Mouse (Mus musculus) ovary, postnatal 10 days (tissue): ENCODE measurements around the gene Mroh2a.

Source experiments
- DNase-seq: peaks from one replicate; pipeline ENCODE4 v3.0.0; 2022; ENCODE audit warnings: low spot score

Gene Mroh2a

DNA sequence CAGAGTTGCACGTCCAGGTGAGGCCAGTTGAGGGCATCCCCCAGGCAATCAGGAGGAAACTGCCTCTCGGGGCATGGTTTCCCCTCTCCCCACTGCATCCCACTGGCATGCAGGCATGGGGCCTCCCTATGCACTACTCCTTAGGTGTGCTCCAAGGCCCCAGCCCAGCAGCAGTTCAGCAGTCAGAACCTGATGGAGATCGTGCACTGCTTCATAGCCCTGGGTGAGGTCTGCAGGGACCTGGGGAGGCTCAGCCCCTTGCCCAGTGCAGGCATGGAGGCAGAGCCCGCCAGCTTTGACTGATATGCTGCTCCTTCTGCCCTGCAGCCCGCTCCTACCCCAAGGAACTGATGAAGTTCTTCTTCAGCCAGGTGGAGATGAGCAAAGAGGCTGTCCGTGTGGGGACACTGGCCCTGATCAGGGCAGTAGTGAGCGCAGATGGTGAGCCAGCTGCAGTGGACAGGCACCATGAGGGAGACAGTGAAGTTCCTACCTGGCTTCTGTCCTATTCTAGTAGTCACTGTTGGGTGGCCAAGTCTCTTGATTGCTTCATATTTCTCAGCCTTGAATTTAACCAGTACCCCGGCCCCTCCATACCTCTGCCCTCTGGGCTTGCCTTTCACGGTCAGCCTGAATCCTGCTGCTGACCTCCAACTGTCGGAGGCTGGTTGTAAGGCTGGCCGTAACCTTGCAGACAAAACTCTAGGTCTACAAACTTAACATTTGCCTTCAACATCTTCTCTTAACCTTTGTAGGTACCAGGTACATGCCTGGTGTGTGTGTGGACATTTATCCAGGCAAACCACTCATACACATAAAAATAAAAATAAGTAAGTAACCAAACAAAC is 8.5 kb downstream of the Mroh2a start:
- no peak for DNase-seq

DNA sequence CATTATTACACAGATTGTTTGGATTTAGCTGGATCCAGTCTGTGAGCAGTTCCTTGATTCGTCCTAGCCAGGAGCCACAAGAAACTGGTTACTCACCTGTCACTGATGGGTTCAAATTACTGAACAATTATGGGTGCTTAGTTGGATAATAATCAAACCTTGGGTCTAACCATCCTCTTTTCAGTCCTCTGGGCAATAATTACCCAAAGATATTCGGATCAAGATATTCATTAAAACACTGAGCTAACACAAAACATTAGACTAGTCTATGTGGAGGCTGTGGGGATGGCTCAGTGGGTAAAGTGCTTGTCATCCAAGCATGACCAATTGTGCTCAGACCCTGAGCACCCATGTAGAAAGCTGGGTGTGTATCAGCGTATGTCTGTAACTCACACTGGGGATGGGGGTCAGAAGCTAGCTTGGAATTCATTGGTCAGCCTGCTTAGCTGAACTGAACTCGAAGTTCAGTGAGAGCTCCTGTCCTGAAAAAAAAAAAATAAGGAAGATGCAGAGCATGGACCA is 9.2 kb downstream of the Mroh2a start:
- DNase-seq, result no peak

- no peak for DNase-seq
These were observed 10.5 kb downstream of the Mroh2a start for GRCm38 (mm10) chr1:88237311-88237710.

DNA sequence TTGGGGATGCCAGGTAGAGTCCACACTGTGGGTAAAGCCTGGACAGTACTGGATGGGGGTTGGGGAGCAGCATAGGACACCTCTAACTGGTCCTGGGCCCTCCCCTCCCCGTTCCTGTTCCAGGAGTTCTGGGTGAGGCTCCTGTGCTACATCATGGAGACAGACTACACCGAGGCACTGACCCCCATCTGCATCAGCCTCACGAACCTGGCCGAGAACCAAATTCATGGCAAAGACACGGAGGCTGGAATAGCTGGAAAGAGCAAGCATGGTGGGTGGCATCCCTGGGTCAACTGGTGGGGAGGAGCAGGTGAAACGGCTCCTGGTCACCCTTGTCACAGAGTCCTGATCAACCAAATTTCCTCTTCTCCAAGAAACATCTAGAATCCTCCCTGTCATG is 12.0 kb downstream of the Mroh2a start:
- DNase-seq, result no peak

DNA sequence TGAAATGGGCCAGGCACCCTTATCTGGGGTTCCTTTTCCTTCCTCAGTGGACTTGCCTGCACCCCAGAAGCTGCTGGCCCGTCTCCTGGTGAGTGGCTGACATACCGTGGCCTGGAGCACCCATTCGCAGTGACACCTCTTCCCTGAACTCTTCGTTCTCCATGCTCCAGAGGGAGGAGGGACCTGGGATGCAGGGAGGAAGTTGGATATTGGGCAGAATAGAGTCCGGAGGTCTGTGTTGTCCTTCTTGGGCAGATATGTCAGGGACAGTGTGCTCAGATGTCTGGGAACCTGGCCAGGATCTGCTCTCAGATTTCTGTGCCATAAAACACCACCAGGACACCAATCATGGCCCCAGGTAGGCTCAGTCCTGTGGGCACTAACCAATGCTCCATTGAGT is 13.3 kb downstream of the Mroh2a start:
- no peak for DNase-seq

GRCm38 (mm10) chr1:88240579-88240978 is 13.8 kb downstream of the Mroh2a start:
- DNase-seq, result no peak

DNA sequence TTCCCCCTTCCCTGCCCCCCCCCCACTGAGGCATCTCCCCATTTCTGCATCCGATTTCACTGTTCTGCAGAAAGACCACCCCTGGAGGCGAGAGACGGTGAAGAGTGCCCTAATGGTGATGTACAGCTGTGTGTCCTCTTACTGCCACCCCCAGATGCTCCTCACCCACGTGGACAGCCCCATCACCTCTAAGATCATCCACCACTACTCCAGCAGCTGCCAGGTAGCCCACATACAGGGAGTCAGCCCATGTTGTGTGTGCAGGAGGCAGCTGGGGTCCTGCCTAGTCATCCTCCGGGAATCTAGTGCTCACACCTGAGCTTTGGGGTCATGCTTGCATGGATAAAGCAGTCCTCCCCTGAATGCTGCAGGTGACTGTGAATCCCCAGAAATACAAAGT is 17.1 kb downstream of the Mroh2a start:
- no peak for DNase-seq

DNA sequence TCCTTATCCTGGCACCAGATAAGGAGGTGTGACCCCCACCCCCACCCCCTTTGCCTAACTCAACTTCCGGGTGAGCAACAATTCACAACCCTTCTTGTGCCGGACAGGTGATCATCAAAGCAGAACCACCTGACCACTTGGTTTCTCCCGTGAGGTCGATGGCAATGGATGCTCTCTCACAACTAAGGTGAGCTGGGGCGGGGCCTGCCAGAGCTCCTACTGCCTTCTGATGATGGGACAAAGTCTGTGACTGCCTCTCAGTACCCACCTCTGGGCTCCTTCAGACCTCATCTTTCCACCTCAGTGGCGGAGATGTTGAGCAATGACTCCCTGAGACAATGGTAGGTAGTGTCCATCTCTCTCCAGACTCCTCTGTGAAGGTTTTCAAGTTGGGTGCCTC is 19.1 kb downstream of the Mroh2a start:
- no peak for DNase-seq

GRCm38 (mm10) chr1:88246386-88246785 is 19.6 kb downstream of the Mroh2a start:
- DNase-seq, result no peak

DNA sequence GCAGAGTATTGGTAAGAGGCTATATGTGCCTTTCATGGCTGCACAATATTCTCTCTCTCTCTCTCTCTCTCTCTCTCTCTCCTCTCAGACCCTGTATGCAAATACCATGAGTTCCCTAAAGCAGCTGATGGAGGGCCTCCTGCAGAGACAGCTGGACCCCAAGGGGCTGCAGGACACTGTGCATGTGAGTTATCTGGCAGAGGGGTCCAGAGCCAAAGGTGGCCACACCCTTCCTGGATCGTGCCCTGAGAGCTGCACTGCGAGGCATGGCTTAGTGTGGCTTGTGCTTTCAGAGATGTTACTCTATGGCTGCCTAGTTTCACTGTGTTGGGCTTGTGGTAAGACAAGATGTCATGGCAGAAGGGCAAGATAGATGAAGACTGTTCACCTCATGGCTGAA is 20.9 kb downstream of the Mroh2a start:
- no peak for DNase-seq

GRCm38 (mm10) chr1:88248658-88249057 is 21.9 kb downstream of the Mroh2a start:
- DNase-seq, result no peak

DNA sequence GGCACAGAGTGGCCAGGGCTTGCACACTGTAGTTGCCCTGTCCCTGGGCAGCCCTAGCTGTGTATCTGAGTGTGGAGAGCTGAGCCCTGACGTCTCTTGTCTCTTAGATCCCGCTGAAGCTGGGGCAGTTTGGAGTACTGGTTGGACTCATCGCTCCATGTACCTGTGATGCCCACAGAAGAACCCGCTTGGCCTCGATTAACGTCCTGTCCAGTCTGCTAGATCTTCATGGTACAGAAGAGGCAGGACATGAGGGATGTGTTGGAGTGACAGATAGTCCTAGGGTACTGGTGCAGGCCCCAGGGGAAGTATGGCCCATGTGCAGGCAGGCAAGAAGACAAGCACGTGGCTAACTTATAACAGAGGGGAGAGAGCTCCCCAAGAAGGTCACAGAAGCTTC is 22.8 kb downstream of the Mroh2a start:
- DNase-seq, result no peak

- no peak for DNase-seq
These were observed 23.2 kb downstream of the Mroh2a start for GRCm38 (mm10) chr1:88250023-88250422.

- no peak for DNase-seq
These were observed 26.3 kb downstream of the Mroh2a start for GRCm38 (mm10) chr1:88253106-88253505.

- no peak for DNase-seq
These were observed 26.8 kb downstream of the Mroh2a start for GRCm38 (mm10) chr1:88253540-88253939.

DNA sequence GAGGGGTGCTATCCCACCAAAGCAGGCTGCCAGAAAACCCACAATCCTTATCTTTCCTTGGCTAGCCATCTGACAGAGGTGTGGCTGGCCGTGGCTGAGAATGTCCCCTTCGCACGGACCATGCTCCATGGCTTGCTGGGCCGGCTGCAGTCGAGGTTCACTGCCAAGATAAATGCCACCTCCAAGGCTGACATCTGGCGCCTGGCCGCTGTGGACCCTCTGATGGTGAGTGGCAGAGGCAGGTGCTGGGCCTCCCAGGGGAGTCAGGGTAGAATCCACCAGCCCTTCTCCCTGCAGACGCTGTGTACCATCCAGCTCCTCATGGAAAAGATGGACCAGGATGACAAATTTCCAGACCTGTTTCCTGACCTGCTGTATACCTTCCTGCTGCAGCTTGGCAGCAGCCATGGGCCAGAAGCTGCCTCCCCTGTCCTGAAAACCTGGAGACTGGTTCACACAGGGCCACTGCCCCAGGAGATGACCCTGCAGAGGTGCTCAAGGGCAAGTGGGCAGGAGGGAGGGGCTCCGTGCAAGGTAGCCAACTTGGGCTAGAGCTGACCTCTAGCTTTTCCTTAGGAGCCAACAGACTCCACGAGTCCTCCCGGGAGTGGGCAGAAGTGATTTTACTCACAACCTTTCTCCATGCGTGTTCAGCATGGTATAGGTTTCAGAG is 28.1 kb downstream of the Mroh2a start:
- no peak for DNase-seq

DNA sequence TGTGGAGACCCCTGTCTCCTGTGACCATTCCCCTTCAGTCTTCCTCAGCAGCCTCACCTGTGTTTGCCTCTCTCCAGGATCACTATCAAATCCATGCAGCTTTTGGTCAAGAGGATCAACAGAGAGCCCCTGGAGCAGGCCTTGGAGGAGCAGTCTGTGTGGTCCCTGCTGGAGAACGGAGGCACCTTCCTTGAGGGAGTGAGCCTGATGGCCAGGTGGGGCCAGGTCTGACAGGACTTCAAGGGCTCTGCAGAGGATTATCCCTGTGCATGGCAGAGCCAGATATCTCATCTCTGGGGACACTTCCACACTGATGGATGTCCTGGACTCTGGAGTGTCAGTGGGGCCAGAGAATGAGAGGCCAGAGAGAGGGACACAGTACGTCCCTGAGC is 28.7 kb downstream of the Mroh2a start:
- no peak for DNase-seq

DNA sequence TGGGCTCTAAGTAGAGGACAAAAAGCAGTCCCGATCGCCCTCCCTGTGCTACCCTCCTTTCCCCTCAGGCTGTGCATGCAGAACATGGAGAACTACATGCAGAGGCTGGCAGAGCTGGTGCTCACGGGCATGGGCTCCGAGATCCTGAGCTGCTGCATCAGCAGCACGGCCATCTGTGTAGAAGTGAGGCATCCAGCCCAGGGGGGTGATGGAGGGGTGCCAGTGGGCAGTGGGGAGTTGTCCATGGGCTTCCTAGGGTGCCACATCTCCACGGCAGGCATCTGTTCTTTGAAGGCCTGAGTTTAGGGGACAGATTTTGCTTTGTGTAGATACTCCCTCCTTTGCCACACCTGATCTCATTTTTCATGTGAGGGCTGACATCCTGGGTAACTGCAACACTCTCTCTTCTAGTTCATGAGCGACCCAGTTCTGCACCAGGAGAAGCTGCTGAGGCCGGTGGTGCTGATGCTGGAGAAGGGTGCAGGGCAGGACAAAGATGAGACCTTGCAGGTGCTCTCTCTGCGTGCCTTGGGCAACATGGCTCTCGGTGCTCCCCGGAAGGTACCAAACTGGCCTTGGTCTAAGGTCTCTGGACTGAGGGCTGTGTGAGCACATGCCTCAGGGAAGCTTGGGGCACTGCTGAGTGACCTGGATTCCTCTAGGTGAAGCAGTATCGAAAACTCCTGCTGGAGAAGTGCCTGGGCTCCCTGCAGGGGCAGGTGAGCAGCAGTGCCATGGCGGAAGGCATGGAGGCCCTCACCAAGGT is 29.4 kb downstream of the Mroh2a start:
- DNase-seq, result no peak

DNA sequence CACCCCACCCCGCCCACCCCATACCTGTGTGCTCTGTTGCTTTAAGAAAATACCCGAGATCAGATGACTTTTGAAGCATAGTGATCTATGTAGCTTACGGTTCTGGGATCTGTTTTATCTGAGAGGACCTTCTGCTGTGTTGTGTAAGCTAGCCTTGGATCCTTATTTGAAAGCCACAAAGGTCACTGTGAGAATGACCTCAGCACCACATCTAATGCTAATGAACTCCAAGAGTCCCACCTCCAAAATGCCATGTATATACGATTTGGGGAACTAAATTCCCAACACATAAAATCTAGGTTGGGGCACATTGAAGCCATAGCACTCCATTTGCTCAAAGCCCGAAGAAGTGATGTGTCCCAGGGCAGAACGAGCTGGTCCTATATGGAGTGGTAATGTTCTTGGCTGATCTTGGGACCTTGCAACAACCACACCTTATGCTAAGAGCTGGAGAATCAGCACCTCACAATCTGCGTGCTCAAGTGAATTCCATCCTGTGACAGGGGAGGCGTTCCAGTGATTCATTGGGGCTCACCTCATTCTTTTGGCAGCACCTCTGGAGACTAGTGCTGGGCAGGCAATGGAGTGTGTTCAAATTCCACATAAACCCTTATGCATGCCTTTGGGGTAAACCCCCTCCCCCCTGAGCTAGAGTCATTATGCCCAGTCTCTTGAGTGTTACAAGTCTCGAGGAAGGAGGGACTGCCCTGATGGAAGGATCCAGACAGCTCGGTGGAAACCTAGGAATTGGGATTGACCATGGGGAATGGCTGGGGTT is 30.3 kb downstream of the Mroh2a start:
- no peak for DNase-seq

DNA sequence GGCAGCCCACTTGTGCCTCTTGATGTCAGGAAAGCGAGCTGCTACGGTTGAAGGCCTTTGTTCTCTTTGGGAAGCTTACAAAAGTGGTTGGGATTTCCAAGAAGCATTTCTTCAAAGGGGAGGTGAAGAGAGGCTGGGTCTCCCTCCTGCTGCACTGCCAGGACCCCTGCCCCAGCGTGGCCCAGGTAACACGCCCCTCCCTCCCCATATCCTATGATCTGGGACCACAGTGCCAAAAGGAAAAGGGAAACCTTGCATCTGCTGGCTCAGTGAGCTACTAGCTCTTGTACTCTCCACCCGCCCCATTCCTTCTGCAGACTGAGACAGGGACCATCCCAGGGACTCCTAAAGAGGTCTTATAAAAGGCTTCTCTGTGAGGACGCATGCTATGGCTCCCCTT is 30.9 kb downstream of the Mroh2a start:
- no peak for DNase-seq

DNA sequence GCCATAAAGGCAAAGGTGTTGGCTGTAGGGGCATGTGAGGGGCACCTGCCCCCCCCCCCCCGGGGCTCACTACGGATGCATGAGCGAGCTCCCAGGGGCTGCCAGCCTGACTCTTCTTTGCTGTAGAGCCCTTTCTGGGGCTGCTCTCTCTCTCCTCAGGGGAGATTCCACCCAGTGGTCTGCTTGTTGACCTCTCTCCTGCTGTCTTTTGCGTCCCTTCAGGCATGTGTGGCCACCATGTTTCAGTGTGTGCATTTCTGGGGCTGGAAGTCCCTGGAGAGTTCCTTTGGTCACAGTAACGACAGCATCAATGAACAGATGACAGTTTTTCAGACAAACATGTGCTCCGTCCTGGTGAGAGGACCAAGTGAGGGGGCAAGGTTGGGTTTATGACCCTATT is 31.6 kb downstream of the Mroh2a start:
- no peak for DNase-seq
